Mouse (Mus musculus): ENCODE results near the gene Pp2d1.

- TF ChIP-seq CTCF (IDR thresholded peaks at IDR 0.05; ENCODE audit: insufficient read depth, low read length) (no peak), POLR2A (IDR thresholded peaks at IDR 0.05; ENCODE audit: borderline replicate concordance, extremely low read depth, low read depth, low read length) (no peak)
These were observed 6.8 kb downstream of the Pp2d1 start for GRCm38 (mm10) chr17:53532425-53532824.
